Mouse (Mus musculus) urinary bladder, postnatal 36 days (tissue): ENCODE measurements around the gene Fer1l5.

Source experiments
- DNase-seq, 2 experiments: peaks; one replicate each; pipeline ENCODE4 v3.0.0; 2022; ENCODE audit warnings: low spot score in 2 of 2, mixed read lengths in 1 of 2

Gene Fer1l5

DNA sequence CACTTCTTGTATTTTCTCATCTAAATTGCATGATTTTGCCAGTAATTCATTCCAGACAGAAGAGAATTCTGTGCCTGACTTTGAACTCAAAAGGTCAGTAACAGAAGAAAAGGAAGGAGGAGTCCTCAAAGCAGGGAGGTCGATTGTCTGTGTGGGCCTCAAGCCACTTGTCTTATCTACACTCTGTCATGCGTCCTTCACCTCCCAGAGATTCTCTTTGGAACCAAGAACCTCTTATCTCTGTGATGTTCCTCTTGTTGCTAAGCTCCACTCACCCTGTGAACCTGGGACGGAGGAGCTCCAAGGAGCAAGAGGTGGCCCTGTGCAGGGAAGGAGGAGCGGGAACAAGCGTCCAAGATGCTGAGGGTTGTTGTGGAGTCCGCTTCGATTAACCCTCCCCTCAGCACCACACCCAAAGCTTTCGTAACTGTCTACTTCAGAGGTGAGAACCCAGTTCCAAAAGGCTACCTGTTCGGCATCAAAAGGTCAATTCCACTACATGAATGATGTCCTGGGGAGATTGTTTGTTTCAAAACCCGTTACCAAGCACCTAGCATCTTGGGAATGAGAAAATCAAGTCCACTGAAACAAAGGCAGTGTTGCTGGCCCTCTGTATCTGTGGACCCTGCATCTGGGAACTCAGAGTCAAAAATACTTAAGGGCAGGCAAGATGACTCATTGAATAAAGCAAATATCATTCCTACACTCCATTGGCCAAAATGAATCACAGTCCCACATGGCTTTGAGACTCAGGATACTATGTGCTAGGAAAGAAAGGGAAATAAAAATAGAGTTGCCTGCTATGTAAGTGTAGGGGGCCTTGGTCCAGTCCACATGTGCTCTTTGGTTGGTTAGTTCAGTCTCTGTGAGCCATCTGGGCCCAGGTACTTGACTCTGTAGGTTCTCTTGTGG is at the start of gene Fer1l5:
Gene Fer1l5, plus strand, starts transcription at position 358 of the 912 bp plus-strand sequence.
- DNase-seq = no peak

GRCm38 (mm10) chr1:36323076-36323475 is 49.0 kb upstream of the Fer1l5 start:
- no peak for DNase-seq

- DNase-seq = peak in 1 of 2 experiments; percentile 52
These were observed 48.2 kb upstream of the Fer1l5 start for GRCm38 (mm10) chr1:36323746-36324448.

GRCm38 (mm10) chr1:36325900-36326321 is 46.2 kb upstream of the Fer1l5 start:
- no peak for DNase-seq

- DNase-seq = no peak
These were observed 45.3 kb upstream of the Fer1l5 start for GRCm38 (mm10) chr1:36326815-36327214.

DNA sequence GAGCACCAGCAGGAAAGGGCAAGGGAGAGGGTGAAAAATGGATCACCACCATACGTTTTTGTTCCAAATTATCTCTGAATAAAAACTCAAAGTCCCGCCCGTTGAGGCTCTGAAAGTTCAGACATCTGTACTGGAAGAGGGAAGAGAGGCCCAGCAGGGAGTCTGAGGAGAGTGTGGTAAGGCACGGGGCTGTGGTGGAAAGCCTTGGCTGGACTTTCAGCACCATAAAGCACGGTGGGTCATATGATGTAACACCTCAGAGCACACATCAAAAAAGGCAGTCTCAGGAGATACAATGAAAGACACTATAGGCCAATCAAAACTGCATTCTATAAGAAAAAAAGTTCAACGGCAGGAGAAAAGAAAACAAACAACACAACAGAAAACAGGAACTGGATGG is 40.3 kb upstream of the Fer1l5 start:
- no peak for DNase-seq

- no peak for DNase-seq
These were observed 38.9 kb upstream of the Fer1l5 start for GRCm38 (mm10) chr1:36332955-36333887.

DNA sequence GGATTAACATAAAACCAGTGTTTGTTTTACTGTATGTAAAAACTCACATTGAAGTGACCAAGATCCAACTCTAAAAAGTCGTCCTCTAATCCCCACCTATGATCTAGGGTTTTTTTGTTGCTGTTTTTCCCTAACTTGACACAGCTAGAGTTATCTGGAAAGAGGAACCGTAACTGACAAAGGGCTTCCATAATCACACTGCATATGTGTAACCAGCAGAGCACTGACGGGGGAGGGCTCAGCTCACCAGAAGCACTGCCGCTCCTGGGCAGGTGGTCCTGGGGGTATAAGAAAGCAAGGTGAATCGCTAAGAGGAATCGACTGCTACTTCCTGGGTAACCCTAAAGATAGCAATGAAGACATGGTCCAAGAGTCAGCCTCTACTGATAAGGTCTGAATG is 29.5 kb upstream of the Fer1l5 start:
- DNase-seq = no peak

- no peak for DNase-seq
These were observed 19.7 kb upstream of the Fer1l5 start for GRCm38 (mm10) chr1:36352351-36352750.

DNA sequence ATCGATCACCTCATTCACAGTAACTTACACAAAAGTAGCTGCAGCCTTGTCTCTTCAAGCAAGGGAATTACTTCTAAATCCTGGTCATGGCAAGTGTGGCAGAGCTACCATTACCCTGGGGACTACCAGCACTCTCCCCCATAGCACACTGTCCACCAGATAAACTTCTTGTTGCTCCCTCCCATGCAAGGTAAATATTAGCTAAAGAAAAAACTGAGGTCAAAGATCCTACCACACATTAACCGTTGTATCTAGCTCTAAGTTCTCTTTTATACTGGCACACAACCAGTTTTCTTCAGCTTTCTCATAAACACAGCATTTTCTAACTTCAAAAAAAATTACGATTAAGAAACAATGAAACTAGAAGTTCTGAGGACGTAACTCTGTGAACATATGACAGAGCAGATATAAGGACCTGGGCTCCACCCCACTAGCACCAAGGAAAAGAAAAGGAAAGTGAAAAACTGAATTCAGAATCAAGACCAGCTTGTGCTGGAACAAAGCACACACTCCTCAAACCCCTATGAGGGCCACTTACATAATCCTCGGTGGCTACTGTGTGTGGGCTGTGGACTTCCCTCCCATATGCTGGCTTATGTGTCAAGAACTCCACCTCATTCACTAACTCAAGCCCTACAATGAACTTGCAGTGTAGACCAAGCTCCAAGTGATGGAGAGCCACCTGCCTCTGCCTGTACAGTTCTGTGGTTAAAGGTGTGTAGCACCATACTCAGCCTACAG is 15.0 kb upstream of the Fer1l5 start:
- no peak for DNase-seq

DNA sequence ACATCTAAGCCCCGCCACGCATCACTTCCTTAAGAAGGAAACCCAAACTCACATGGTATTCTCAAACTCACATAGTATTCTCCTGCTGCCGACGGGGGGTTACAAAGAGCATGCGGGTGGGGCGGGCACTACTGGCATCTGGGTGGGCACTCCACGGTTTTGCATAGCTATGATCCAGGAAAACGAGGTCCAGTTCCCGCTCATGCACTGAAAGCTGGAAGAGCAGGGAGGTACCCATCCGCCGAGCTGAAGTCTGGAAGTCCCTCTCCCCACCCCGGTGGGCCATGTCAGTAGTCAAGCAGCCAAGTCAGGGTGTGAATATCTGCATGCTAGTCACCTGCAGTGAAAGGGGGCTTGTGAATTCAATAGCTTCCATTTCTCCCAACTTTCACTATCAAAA is 4.4 kb upstream of the Fer1l5 start:
- DNase-seq = no peak

DNA sequence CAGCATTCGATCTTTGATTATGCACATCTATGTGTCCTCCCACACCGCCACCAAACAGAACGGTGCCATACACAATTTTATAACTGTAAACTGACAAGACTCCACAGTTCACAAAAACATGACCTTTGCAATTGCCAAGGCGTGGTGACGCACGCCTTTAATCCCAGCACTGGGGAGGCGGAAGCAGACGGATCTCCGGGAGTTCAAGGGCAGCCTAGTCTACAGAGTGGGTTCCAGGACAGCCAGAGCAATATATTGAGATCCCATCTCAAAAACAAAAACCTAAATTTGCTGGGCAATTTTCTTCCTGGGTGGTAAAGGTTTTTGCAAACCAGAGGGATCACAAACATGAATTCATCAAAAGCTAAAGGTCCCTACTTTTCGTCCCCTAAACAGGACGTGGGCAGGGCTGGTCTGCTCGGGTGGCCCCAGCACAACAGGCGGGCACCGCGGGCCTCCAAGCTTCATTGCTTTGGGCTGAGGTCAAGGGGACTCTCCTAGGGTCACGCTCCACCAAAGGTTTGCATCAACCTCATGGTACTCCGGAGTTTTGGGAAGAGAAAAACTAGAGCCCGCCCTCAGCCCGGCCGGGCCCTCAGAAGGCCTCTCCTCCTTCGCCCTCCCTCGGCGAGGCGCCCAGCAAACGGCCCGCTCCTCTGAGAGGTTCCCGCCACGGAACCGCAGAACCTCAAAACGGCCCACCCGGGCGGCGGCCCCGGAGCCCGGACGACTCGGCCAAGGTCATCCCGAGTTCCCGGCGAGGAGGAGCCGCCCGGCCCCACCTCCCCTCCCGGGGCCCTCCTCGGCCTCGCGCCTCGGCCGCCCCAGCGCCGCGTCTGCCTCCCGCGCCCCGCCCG is 3.8 kb upstream of the Fer1l5 start:
- peak in 1 of 2 experiments; percentile 64 for DNase-seq

- peak; percentile 85 to 88 for DNase-seq
These were observed 3.0 kb upstream of the Fer1l5 start, which contains the start of gene Kansl3 for GRCm38 (mm10) chr1:36368969-36369645. Kansl3 (minus strand) TSS chr1:36369181.

DNA sequence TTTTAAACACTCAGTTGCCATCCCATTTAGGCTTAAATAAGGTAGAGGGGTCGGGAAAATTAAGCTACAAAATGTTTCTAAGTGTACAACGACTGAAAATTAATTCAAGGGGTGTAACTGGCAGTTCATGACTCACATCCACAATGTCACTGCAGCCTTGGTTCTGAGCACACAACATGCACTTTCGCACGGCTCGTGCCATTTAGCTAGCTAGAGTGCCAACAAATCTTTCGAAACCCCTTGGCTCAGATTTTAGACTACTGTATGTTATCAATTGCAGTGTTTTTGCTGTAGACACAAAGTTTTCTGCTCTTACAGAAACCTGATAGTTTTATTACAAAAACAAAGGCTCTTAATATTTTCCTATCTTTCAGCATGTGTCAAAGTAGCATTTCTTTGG is 1.2 kb upstream of the Fer1l5 start:
- peak in 1 of 2 experiments; percentile 30 for DNase-seq

- DNase-seq = no peak
These were observed 6.8 kb downstream of the Fer1l5 start for GRCm38 (mm10) chr1:36378880-36379279.

GRCm38 (mm10) chr1:36379582-36379981 is 7.5 kb downstream of the Fer1l5 start:
- no peak for DNase-seq

DNA sequence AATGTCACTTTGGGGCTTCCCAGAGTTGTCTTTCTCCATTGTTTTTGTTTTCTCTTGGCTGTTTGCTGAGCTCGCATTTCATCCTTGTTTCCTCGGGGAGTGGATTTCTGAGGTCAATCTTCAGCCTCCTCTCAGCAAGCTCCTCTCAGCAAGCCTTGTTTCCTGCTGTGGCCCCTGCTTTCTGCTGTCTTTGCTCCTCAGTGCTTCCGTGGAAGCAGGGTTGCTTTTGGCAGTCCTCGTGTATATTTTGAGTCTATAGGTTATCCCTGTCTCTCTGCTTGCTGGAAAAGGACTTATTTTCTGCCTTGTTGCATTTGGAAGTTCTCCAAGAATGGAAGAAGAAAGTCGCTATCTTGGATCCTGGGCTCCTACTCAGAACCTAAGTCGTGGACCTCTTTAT is 24.9 kb downstream of the Fer1l5 start:
- DNase-seq = no peak

DNA sequence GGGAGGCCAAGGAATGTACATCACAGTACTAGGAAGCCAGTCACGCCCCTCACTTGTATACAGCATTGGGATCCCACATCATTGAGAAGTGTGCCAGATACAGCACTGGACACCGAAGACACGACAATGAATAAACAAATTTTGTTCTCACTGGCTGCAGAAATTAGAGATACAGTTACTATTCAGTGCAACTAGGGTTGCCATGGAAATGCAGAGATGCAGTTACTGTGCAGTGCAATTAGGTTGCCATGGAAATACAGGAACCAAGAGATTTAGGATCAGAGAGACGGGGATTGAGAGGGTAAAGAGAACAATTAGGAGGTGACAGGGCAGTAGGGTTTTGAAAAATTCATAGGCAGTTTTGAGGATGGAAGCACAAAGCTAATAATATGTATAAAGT is 29.4 kb downstream of the Fer1l5 start:
- DNase-seq = no peak

GRCm38 (mm10) chr1:36404531-36404930 is 32.4 kb downstream of the Fer1l5 start:
- no peak for DNase-seq
